Mouse (Mus musculus) ES-E14 (cell line): ENCODE data around the gene Ttc39d. TPM values are rescaled to one million over a fixed set of nuclear protein-coding genes. Genes with fewer than 3 reads are reported as not detected.
"Not testable (repeated sequence)": the region's sequence is repeated elsewhere in the genome, so short reads cannot be mapped to it uniquely, and the experiment has no call there.

Source experiments
- DNase-seq: peaks from one replicate; pipeline ENCODE4 v3.0.0-alpha.2; 2013; ENCODE audit warnings: low read depth, low spot score
- H3K27ac ChIP-seq: 2 replicates; pipeline ENCODE4 v1.5.1; 2012; ENCODE audit warnings: low read depth, mild to moderate bottlenecking, low read length, moderate library complexity, mixed read lengths; ENCODE audit not compliant: poor library complexity, insufficient read depth, severe bottlenecking
- H3K36me3 ChIP-seq: 2 replicates; pipeline ENCODE4 v1.6.1; 2012; ENCODE audit warnings: mild to moderate bottlenecking, low read length, moderate library complexity, mixed read lengths; ENCODE audit not compliant: control insufficient read depth, poor library complexity, insufficient read depth, severe bottlenecking
- H3K4me1 ChIP-seq, 2 experiments: fragments of 150-350 bp in 1 of 2; sonication (generic) in 1 of 2; 2 replicates each; pipeline ENCODE4 v1.6.1; 2012; ENCODE audit warnings: low read length in 2 of 2, mild to moderate bottlenecking in 1 of 2, mixed read lengths in 1 of 2; ENCODE audit not compliant: control insufficient read depth in 2 of 2, insufficient read depth in 2 of 2, poor library complexity in 1 of 2
- H3K4me3 ChIP-seq, 2 experiments: fragments of 150-350 bp in 1 of 2; sonication (generic) in 1 of 2; 2 replicates each; pipeline ENCODE4 v1.5.1; 2012; ENCODE audit warnings: low read length in 2 of 2, low read depth in 1 of 2, mild to moderate bottlenecking in 1 of 2, mixed read lengths in 1 of 2; ENCODE audit not compliant: insufficient read depth in 1 of 2, poor library complexity in 1 of 2, severe bottlenecking in 1 of 2
- H3K9ac ChIP-seq: 2 replicates; pipeline ENCODE4 v1.6.1; 2012; ENCODE audit warnings: low read depth, mild to moderate bottlenecking, low read length, mixed read lengths; ENCODE audit not compliant: poor library complexity, insufficient read depth, severe bottlenecking
- H3K9me3 ChIP-seq: fragments of 150-350 bp; sonication (generic); 2 replicates; pipeline ENCODE4 v1.6.1; 2012; ENCODE audit warnings: low read depth, mild to moderate bottlenecking, low read length; ENCODE audit not compliant: control insufficient read depth, insufficient read depth
- CHD2 ChIP-seq: IDR thresholded peaks from 2 replicates; pipeline ENCODE4 v1.6.1; 2014; ENCODE audit warnings: mild to moderate bottlenecking, low read depth, low read length, inconsistent platforms
- HCFC1 ChIP-seq: IDR thresholded peaks from 2 replicates; pipeline ENCODE4 v1.6.1; 2012; ENCODE audit warnings: low read length, inconsistent platforms, borderline replicate concordance; ENCODE audit not compliant: insufficient read depth
- MAFK ChIP-seq: IDR thresholded peaks from 2 replicates; pipeline ENCODE4 v1.6.1; 2014; ENCODE audit warnings: mild to moderate bottlenecking, low read depth, low read length, inconsistent platforms; ENCODE audit not compliant: insufficient read depth
- ZC3H11A ChIP-seq: IDR thresholded peaks from 2 replicates; pipeline ENCODE4 v1.6.1; 2012; ENCODE audit warnings: low read depth, mild to moderate bottlenecking, inconsistent platforms, low read length, borderline replicate concordance
- ZNF384 ChIP-seq: IDR thresholded peaks from 2 replicates; pipeline ENCODE4 v1.6.1; 2012; ENCODE audit warnings: low read depth, low read length, inconsistent platforms
- in situ Hi-C, 2 experiments: fragments of 600-800 bp; cut with MboI; formaldehyde crosslinking; loops; one replicate each; pipeline ENCODE4 v1.15.1; 2025; ENCODE audit warnings: low sequenced_read_pairs in 2 of 2, inconsistent platforms in 1 of 2; ENCODE audit not compliant: unreplicated experiment in 2 of 2
- total RNA-seq: library from RNA; depleted of rRNA; stranded (reverse); fragments of 300-350 nt; gene quantifications from 2 replicates; pipeline ENCODE4 v1.2.3, GENCODE M21; 2012

Gene Ttc39d
- total RNA-seq, 1 experiment, result 0.09 TPM

DNA sequence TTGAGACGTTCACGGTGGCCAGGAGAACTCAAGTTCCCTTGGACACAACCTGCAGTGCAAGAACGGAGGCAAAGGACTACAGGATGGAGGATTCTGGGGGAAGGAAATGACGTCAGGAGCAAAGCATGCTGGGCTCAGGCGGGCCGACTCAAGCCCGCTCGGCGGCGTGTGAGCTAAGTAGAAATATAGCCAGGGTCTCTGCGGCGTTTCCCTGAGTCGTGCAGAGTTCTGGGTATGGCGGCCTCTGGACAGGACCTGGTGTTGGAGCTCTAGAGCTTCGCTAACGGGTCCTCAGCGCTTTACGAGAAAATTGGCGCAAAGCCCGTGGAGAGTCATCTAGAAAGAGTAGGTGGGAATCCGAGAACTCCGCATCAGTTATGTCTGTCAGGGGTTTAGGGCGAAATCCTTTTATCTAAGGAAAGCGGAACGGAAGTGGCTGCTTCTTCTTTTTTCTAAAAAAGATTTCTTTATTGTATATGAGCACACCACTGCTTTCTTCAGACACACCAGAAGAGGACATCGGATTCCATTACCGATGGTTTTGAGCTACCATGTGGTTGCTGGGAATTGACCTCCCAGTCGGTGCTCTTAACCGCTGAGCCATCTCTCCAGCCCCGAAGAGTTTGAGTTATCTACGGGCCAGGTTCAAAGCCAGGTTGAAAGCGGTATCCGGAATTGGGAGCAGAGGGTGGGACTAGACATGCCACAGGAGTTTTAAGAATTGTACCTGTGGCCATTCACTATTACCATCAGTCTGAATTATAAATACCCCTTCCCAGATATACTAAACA lies 17.3 kb downstream of the Ttc39d start, which contains the start of gene Gemin6:
Gene Gemin6 (plus strand): TSS at position 116 of the 791 bp plus-strand sequence.
- TF ChIP-seq ZC3H11A (no peak), ZNF384 (no peak), CHD2 (no peak), HCFC1 (peak; percentile 88), MAFK (no peak)
- peak within 1 kb of the TSS; percentile 79 to 85 for H3K4me3 ChIP-seq
- H3K9me3 ChIP-seq, result no peaks in the 10 kb centered on the region
- H3K9ac ChIP-seq, result peak within 1 kb of the TSS; percentile 97
- peaks cover 3% of the 10 kb centered on the region for H3K36me3 ChIP-seq
- peak within 1 kb of the TSS; percentile 83; the same call in 1 of the 2 replicates for H3K27ac ChIP-seq
- no peaks in the 10 kb centered on the region for H3K4me1 ChIP-seq
- DNase-seq, result peak; percentile 86
- in situ Hi-C loops, result no loop called here

DNA sequence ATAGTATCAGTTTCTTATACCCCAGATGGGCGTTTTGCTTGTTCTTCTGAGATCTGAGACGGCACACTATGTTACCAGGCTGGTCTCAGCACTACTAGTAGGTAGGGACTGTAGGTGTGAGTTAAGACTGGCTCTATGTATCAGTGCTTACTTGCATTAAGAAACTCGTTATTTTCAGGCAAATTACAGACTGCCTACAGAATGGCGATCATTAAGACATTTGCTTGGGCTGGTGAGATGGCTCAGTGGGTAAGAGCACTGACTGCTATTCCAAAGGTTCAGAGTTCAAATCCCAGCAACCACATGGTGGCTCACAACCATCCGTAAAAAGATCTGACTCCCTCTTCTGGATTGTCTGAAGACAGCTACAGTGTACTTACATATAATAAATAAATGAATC lies 17.9 kb downstream of the Ttc39d start:
- H3K27ac ChIP-seq, H3K36me3 ChIP-seq, H3K9me3 ChIP-seq, H3K4me1 ChIP-seq, DNase-seq, in situ Hi-C loops: not testable (repeated sequence)
- peak overlapping the region; percentile 97; the same call in 1 of the 2 replicates for H3K9ac ChIP-seq
- peak overlapping the region; percentile 79 to 85 for H3K4me3 ChIP-seq

DNA sequence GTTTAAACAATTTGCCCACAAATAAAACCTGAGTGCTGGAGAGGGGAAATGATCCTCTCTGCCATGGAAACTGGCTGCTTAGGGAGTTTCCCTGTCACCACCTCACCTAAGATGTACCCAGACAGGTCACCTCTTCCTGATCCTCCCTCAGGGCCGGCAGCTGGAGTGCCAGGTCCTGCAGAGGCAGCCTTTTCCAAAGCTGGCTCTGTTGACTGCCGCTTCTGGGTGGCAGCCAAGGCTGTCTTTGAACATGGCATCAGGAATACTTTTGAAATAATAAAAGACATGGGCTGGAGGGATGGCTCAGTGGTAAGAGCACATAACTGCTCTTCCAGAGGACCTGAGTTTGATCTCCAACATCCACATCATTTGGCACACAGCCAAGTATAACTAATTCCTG lies 22.1 kb downstream of the Ttc39d start:
- Histone ChIP-seq H3K9me3 (no peaks in the 10 kb centered on the region), H3K9ac (no peak overlapping the region), H3K36me3 (peaks cover 3% of the 10 kb centered on the region), H3K27ac (no peak overlapping the region), H3K4me1 (peaks cover 0 to 5% of the 10 kb centered on the region in 2 experiments; a peak in 2 of 4 replicates), H3K4me3 (no peak overlapping the region)
- TF ChIP-seq ZNF384, result no peak
- no peak for TF ChIP-seq ZC3H11A
- TF ChIP-seq CHD2, result no peak
- TF ChIP-seq MAFK, result no peak
- no peak for TF ChIP-seq HCFC1
- no peak for DNase-seq
- in situ Hi-C loops, result no loop called here

DNA sequence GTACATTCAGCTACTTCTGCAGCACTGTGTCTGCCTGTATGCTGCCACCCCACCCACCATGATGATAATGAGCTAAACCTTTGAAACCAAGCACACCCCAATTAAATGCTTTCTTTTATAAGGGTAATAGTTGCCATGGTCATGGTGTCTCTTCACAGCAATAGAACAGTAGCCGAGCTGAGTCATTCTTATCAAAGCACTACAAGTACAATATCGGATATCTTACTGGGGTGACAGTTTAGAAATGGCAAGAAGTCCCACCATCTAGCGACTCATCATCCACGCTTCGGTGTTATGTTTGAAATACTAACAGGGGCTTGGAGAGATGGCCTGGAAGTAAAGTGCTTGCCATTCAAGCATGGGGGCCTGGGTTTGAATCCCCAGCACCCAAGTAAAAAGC lies 26.6 kb downstream of the Ttc39d start:
- no peak overlapping the region for H3K9ac ChIP-seq
- no peak for DNase-seq
- peaks cover 0 to 5% of the 10 kb centered on the region in 2 experiments; a peak in 2 of 4 replicates for H3K4me1 ChIP-seq
- in situ Hi-C loops, result no loop called here
- H3K36me3 ChIP-seq, result no peaks in the 10 kb centered on the region
- H3K4me3 ChIP-seq, result no peak overlapping the region
- H3K27ac ChIP-seq, result no peak overlapping the region
- TF ChIP-seq ZC3H11A (no peak), MAFK (no peak), CHD2 (no peak)
- no peaks in the 10 kb centered on the region for H3K9me3 ChIP-seq

DNA sequence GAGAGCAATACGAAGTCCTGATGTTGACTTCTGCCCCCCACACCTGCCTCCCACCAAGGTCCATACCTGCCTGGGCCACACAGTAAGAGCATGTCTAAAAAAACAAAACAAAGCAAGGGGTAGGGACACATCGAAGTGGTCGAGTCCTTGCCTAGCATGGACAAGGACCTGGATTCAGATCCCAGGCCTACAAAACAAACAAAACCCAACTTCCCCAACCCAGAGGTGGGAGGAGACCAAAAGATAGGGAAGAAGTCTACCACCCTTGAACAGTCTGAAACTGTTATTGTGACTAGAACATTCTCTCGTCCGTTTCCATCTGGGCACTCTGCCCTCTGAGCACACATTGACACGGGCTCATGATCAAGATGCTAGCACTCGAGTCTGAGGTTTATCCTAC lies 27.1 kb downstream of the Ttc39d start:
- TF ChIP-seq ZC3H11A, result no peak
- no peak for TF ChIP-seq HCFC1
- TF ChIP-seq MAFK, result no peak
- TF ChIP-seq CHD2, result no peak
- TF ChIP-seq ZNF384, result no peak
- H3K36me3 ChIP-seq, result no peaks in the 10 kb centered on the region
- H3K4me3 ChIP-seq, result no peak overlapping the region
- in situ Hi-C loops, result no loop called here
- peaks cover 0 to 5% of the 10 kb centered on the region in 2 experiments; a peak in 2 of 4 replicates for H3K4me1 ChIP-seq
- no peak overlapping the region for H3K9ac ChIP-seq
- no peaks in the 10 kb centered on the region for H3K9me3 ChIP-seq
- no peak for DNase-seq
- no peak overlapping the region for H3K27ac ChIP-seq
